Mouse (Mus musculus) neural tube, embryonic 15.5 days (tissue): ENCODE measurements around the gene Creb3l4. TPM values are rescaled to one million over a fixed set of nuclear protein-coding genes. Genes with fewer than 3 reads are reported as not detected.
"Not testable (repeated sequence)": the region's sequence is repeated elsewhere in the genome, so short reads cannot be mapped to it uniquely, and the experiment has no call there.

ENCODE experiments used
- ATAC-seq: fragments of 200-750 bp; cut with Nextera tagmentation; 2 replicates; pipeline ENCODE4 v1.8.0; 2017; ENCODE audit warnings: mild to moderate bottlenecking, moderate TSS enrichment, moderate library complexity; ENCODE audit not compliant: low FRiP score
- H3K27ac ChIP-seq: fragments of 300-500 bp; sonication (generic); replicated peaks from 2 replicates; pipeline ENCODE4 v1.5.1; 2015; ENCODE audit warnings: mild to moderate bottlenecking, inconsistent platforms
- H3K27me3 ChIP-seq: fragments of 300-500 bp; sonication (generic); replicated peaks from 2 replicates; pipeline ENCODE4 v1.6.1; 2015; ENCODE audit warnings: inconsistent platforms
- H3K36me3 ChIP-seq: fragments of 300-500 bp; sonication (generic); 2 replicates; pipeline ENCODE4 v1.6.1; 2015; ENCODE audit warnings: inconsistent platforms
- H3K4me1 ChIP-seq: fragments of 300-500 bp; sonication (generic); 2 replicates; pipeline ENCODE4 v1.6.1; 2015; ENCODE audit warnings: inconsistent platforms
- H3K4me2 ChIP-seq: fragments of 300-500 bp; sonication (generic); 2 replicates; pipeline ENCODE4 v1.6.1; 2015; ENCODE audit warnings: inconsistent platforms, mild to moderate bottlenecking, moderate library complexity
- H3K4me3 ChIP-seq: fragments of 300-500 bp; sonication (generic); replicated peaks from 2 replicates; pipeline ENCODE4 v1.5.1; 2015; ENCODE audit warnings: mild to moderate bottlenecking, inconsistent platforms
- H3K9ac ChIP-seq: fragments of 300-500 bp; sonication (generic); replicated peaks from 2 replicates; pipeline ENCODE4 v1.6.1; 2015; ENCODE audit warnings: mild to moderate bottlenecking, inconsistent platforms
- H3K9me3 ChIP-seq: fragments of 300-500 bp; sonication (generic); replicated peaks from 2 replicates; pipeline ENCODE4 v1.6.1; 2016; ENCODE audit warnings: inconsistent platforms
- WGBS: fragments of 180-500 bp; shearing (Covaris S2); methylation state at CpG from one replicate; pipeline ENCODE4 v1.1.7; 2015; ENCODE audit warnings: mixed read lengths; 5-methylcytosine and 5-hydroxymethylcytosine counted together
- polyA plus RNA-seq: library from polyadenylated mRNA; unstranded; fragments of >200 nt; fragmentation: Nextera tagmentation; extraction: Ambion mirVana; gene quantifications from 2 replicates; pipeline ENCODE4 v1.2.1, GENCODE M21; 2015

Creb3l4 gene
- polyA plus RNA-seq, 1 experiment from 2014 or later = 0.82 TPM

GRCm38 (mm10) chr3:90263121-90263771, 19.9 kb upstream of the Creb3l4 start:
- Histone ChIP-seq H3K27ac (no peak overlapping the region), H3K4me3 (no peak overlapping the region), H3K36me3 (peaks cover 62% of the 10 kb centered on the region), H3K4me2 (no peak overlapping the region), H3K27me3 (no peaks in the 10 kb centered on the region), H3K9ac (no peak overlapping the region), H3K4me1 (peaks cover 13% of the 10 kb centered on the region), H3K9me3 (no peaks in the 10 kb centered on the region)
- ATAC-seq = no peak
- WGBS = 93% methylated on average over 5 of the region's 5 CpGs

GRCm38 (mm10) chr3:90258521-90258920, 15.2 kb upstream of the Creb3l4 start:
- Histone ChIP-seq H3K4me3 (no peak overlapping the region), H3K27me3 (no peaks in the 10 kb centered on the region), H3K9me3 (no peaks in the 10 kb centered on the region), H3K36me3 (peaks cover 58% of the 10 kb centered on the region), H3K4me2 (no peak overlapping the region), H3K4me1 (peaks cover 20% of the 10 kb centered on the region), H3K9ac (no peak overlapping the region), H3K27ac (no peak overlapping the region)
- ATAC-seq = no peak
- 97% methylated on average over 4 of the region's 4 CpGs for WGBS

GRCm38 (mm10) chr3:90256731-90257530, 13.6 kb upstream of the Creb3l4 start:
- no peak overlapping the region for H3K4me3 ChIP-seq
- peaks cover 43% of the 10 kb centered on the region for H3K36me3 ChIP-seq
- 90% methylated on average over 19 of the region's 19 CpGs for WGBS

GRCm38 (mm10) chr3:90255784-90256353, 12.6 kb upstream of the Creb3l4 start:
- WGBS = 94% methylated on average over 14 of the region's 14 CpGs
- Histone ChIP-seq H3K36me3 (peaks cover 42% of the 10 kb centered on the region), H3K27ac (no peak overlapping the region), H3K27me3 (no peaks in the 10 kb centered on the region), H3K9me3 (no peaks in the 10 kb centered on the region), H3K9ac (peak overlapping the region; percentile 17; the same call in 1 of the 2 replicates), H3K4me2 (peak overlapping the region; percentile 81), H3K4me1 (peaks cover 26% of the 10 kb centered on the region), H3K4me3 (peak overlapping the region; percentile 4; the same call in 1 of the 2 replicates)
- ATAC-seq = no peak

More at GRCm38 (mm10) chr3:90256731-90257530, 13.6 kb upstream of the Creb3l4 start:
- Histone ChIP-seq H3K9ac (no peak overlapping the region), H3K27ac (no peak overlapping the region), H3K4me1 (peaks cover 24% of the 10 kb centered on the region), H3K4me2 (no peak overlapping the region), H3K9me3 (no peaks in the 10 kb centered on the region), H3K27me3 (no peaks in the 10 kb centered on the region)
- ATAC-seq = no peak

GRCm38 (mm10) chr3:90255194-90255565, 11.9 kb upstream of the Creb3l4 start:
- no peaks in the 10 kb centered on the region for H3K27me3 ChIP-seq
- H3K4me3 ChIP-seq = peak overlapping the region; percentile 69
- H3K4me1 ChIP-seq = peaks cover 31% of the 10 kb centered on the region
- H3K9me3 ChIP-seq = no peaks in the 10 kb centered on the region
- H3K36me3 ChIP-seq = peaks cover 36% of the 10 kb centered on the region
- no peak for ATAC-seq
- peak overlapping the region; percentile 86 for H3K27ac ChIP-seq
- 26% methylated on average over 2 of the region's 2 CpGs for WGBS
- H3K4me2 ChIP-seq = peak overlapping the region; percentile 81
- peak overlapping the region; percentile 84 for H3K9ac ChIP-seq

- Histone ChIP-seq H3K27me3 (no peaks in the 10 kb centered on the region), H3K9ac (peak overlapping the region; percentile 84), H3K36me3 (peaks cover 30% of the 10 kb centered on the region), H3K27ac (peak overlapping the region; percentile 86), H3K4me2 (peak overlapping the region; percentile 81), H3K4me3 (peak overlapping the region; percentile 69), H3K4me1 (peaks cover 31% of the 10 kb centered on the region), H3K9me3 (no peaks in the 10 kb centered on the region)
- peak; percentile 61 for ATAC-seq
- WGBS = 1% methylated on average over 41 of the region's 41 CpGs
Observed at GRCm38 (mm10) chr3:90254419-90255193, 11.3 kb upstream of the Creb3l4 start.

GRCm38 (mm10) chr3:90253653-90254418, 10.5 kb upstream of the Creb3l4 start, which contains the start of gene Crtc2:
Gene Crtc2 (plus strand): TSS chr3:90254163.
- Histone ChIP-seq H3K27ac (peak within 1 kb of the TSS; percentile 86), H3K9me3 (no peaks in the 10 kb centered on the region), H3K9ac (peak within 1 kb of the TSS; percentile 84), H3K4me3 (peak within 1 kb of the TSS; percentile 69), H3K4me2 (peak within 1 kb of the TSS; percentile 81), H3K4me1 (peaks cover 38% of the 10 kb centered on the region), H3K27me3 (no peaks in the 10 kb centered on the region), H3K36me3 (peaks cover 23% of the 10 kb centered on the region)
- ATAC-seq = peak; percentile 96
- WGBS = under 1% methylated on average over 39 of the region's 40 CpGs

GRCm38 (mm10) chr3:90253174-90253573, 9.9 kb upstream of the Creb3l4 start:
- not testable (repeated sequence) for H3K9me3 ChIP-seq, H3K27me3 ChIP-seq, H3K9ac ChIP-seq, H3K27ac ChIP-seq
- Histone ChIP-seq H3K4me2 (peak overlapping the region; percentile 81), H3K4me1 (peaks cover 45% of the 10 kb centered on the region), H3K4me3 (peak overlapping the region; percentile 69; the same call in 1 of the 2 replicates), H3K36me3 (peaks cover 17% of the 10 kb centered on the region)
- 78% methylated on average over 1 of the region's 1 CpGs for WGBS
- peak; percentile 2; the same call in 1 of the 2 replicates for ATAC-seq

- H3K4me2 ChIP-seq, H3K9me3 ChIP-seq, H3K9ac ChIP-seq, ATAC-seq, H3K4me3 ChIP-seq, H3K27ac ChIP-seq, H3K27me3 ChIP-seq: not testable (repeated sequence)
- Histone ChIP-seq H3K4me1 (peaks cover 45% of the 10 kb centered on the region), H3K36me3 (peaks cover 17% of the 10 kb centered on the region)
- 92% methylated on average over 2 of the region's 2 CpGs for WGBS
Observed at GRCm38 (mm10) chr3:90252659-90253058, 9.3 kb upstream of the Creb3l4 start.

GRCm38 (mm10) chr3:90251731-90252226, 8.5 kb upstream of the Creb3l4 start:
- not testable (repeated sequence) for H3K4me3 ChIP-seq, H3K9me3 ChIP-seq, H3K27ac ChIP-seq, ATAC-seq, H3K4me2 ChIP-seq, H3K9ac ChIP-seq, H3K27me3 ChIP-seq
- Histone ChIP-seq H3K4me1 (peaks cover 48% of the 10 kb centered on the region), H3K36me3 (peaks cover 10% of the 10 kb centered on the region; the same call in 1 of the 2 replicates)
- WGBS = 96% methylated on average over 10 of the region's 12 CpGs
